Mouse (Mus musculus) kidney, embryonic 14.5 days (tissue): ENCODE measurements around the gene Ccdc177. TPM values are rescaled to one million over a fixed set of nuclear protein-coding genes. Genes with fewer than 3 reads are reported as not detected.

Experiments used
- ATAC-seq: fragments of 200-750 bp; cut with Nextera tagmentation; 2 replicates; pipeline ENCODE4 v1.8.0; 2017; ENCODE audit warnings: moderate number of reproducible peaks, mild to moderate bottlenecking, moderate TSS enrichment, moderate library complexity; ENCODE audit not compliant: low FRiP score, low TSS enrichment
- H3K27ac ChIP-seq: fragments of 300-500 bp; sonication (generic); 2 replicates; pipeline ENCODE4 v1.5.1; 2014; ENCODE audit warnings: low read depth, mild to moderate bottlenecking, low read length, moderate library complexity, mixed read lengths
- H3K27me3 ChIP-seq: fragments of 300-500 bp; sonication (generic); 2 replicates; pipeline ENCODE4 v1.6.1; 2014; ENCODE audit warnings: mild to moderate bottlenecking, low read length; ENCODE audit not compliant: control insufficient read depth, insufficient read depth
- H3K36me3 ChIP-seq: fragments of 300-500 bp; sonication (generic); 2 replicates; pipeline ENCODE4 v1.6.1; 2014; ENCODE audit warnings: low read length, mixed read lengths; ENCODE audit not compliant: control insufficient read depth, insufficient read depth
- H3K4me1 ChIP-seq: fragments of 300-500 bp; sonication (generic); 2 replicates; pipeline ENCODE4 v1.6.1; 2014; ENCODE audit warnings: low read length, mixed read lengths; ENCODE audit not compliant: control insufficient read depth, insufficient read depth
- H3K4me2 ChIP-seq: fragments of 300-500 bp; sonication (generic); replicated peaks from 2 replicates; pipeline ENCODE4 v1.6.1; 2014; ENCODE audit warnings: low read depth, mild to moderate bottlenecking, low read length
- H3K4me3 ChIP-seq: fragments of 300-500 bp; sonication (generic); 2 replicates; pipeline ENCODE4 v1.5.1; 2014; ENCODE audit warnings: mild to moderate bottlenecking, low read length
- H3K9ac ChIP-seq: fragments of 300-500 bp; sonication (generic); 2 replicates; pipeline ENCODE4 v1.6.1; 2014; ENCODE audit warnings: low read depth, mild to moderate bottlenecking, low read length, moderate library complexity
- H3K9me3 ChIP-seq: fragments of 300-500 bp; sonication (generic); 2 replicates; pipeline ENCODE4 v1.6.1; 2016; ENCODE audit warnings: low read length; ENCODE audit not compliant: control insufficient read depth
- WGBS: fragments of 180-500 bp; shearing (Covaris S2); extraction: QIAGEN DNeasy Blood & Tissue Kit; methylation state at CpG from one replicate; pipeline ENCODE4 v1.1.7; 2014; 5-methylcytosine and 5-hydroxymethylcytosine counted together
- polyA plus RNA-seq: library from polyadenylated mRNA; unstranded; fragments of >200 nt; fragmentation: Nextera tagmentation; extraction: Ambion mirVana; gene quantifications from 2 replicates; pipeline ENCODE4 v1.2.1, GENCODE M21; 2014

Gene Ccdc177
- polyA plus RNA-seq, 1 experiment from 2014 or later = 0.19 TPM

DNA sequence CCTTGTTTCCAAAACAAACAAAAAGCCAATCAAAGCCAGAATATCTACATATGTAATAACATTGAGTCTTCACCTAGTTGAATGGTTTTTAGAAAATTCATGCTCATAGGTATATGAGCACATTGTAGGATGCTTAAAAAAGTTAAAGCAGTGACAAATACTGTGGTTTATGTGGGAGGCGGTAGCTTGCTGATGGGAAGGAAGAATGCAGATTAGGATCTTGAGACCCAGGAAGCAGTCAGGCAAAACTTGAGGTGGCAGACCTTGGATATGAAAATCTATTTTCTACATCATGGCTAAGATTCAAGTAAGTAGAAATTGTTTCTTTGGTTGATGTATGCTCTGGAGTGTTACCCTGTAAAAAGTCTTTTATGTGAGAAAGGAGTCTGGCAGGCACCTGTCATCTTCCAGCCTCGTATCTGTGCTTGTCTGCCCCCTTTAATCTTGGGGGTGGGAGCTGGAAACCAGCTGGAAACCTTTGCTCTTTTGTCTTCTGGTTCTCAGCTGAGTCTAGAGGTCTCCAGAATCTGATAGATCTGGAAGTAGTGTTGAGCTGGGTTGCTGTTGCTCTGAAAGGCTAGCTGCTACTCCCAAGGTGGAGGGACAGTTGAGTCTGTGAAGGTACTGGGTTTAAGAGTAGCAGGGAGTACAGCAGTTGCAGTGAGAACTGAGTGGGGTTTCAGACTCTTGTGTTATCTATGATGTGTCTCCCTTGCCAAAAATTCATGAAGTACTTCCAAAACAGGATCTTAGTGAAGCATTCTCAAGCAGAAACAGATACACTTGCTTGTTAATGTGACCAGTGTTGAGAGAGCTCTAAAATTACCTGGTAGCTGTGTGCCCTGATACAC lies 34.7 kb upstream of the Ccdc177 start:
- Histone ChIP-seq H3K27ac (no peak overlapping the region), H3K4me1 (peaks cover 7% of the 10 kb centered on the region; the same call in 1 of the 2 replicates), H3K27me3 (no peaks in the 10 kb centered on the region), H3K36me3 (no peaks in the 10 kb centered on the region), H3K9ac (no peak overlapping the region), H3K4me3 (no peak overlapping the region), H3K9me3 (no peaks in the 10 kb centered on the region), H3K4me2 (no peak overlapping the region)
- WGBS = 61% methylated on average over 2 of the region's 2 CpGs
- ATAC-seq = no peak

DNA sequence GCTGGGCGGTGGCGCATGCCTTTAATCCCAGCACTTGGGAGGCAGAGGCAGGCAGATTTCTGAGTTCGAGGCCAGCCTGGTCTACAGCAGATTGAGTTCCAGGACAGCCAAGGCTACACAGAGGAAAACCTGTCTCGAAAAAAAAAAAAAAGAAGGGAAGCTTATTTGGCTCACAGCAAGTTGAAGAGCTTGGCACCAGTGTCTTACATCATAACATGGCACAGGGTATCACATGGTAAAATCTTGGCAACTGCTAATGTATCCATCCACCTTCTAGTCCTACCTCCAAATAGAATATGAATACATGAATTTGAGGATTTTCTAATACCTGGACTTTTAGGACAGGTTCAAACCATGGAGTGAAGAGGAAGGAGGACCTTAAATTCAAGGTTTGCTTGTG lies 34.0 kb upstream of the Ccdc177 start:
- Histone ChIP-seq H3K27ac (no peak overlapping the region), H3K9ac (no peak overlapping the region), H3K27me3 (no peaks in the 10 kb centered on the region), H3K36me3 (no peaks in the 10 kb centered on the region), H3K4me1 (peaks cover 11% of the 10 kb centered on the region; the same call in 1 of the 2 replicates), H3K4me2 (no peak overlapping the region), H3K4me3 (no peak overlapping the region), H3K9me3 (no peaks in the 10 kb centered on the region)
- WGBS = 91% methylated on average over 4 of the region's 4 CpGs
- ATAC-seq = no peak

DNA sequence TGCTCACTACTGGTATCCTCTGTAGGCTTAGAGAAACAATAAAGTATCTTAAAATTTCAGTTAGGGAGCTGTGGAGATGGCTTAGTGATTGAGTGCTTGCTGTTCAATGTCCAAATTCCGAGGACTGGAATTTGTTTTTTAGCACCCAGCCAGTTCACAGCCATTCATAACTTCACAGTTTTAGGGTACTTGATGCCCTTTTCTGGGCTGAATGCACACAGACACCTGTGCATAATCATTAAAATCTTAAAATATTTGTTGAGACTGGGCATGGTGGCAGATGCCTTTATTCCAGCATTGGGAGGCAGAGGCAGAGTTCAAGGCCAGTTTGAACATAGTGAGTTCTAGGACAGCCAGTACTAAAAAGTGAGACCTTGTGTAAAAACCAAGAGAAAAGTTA lies 33.0 kb upstream of the Ccdc177 start:
- no peak overlapping the region for H3K4me3 ChIP-seq
- H3K27ac ChIP-seq = no peak overlapping the region
- H3K36me3 ChIP-seq = no peaks in the 10 kb centered on the region
- ATAC-seq = no peak
- H3K9me3 ChIP-seq = no peaks in the 10 kb centered on the region
- no peak overlapping the region for H3K4me2 ChIP-seq
- WGBS = 79% methylated on average over 1 of the region's 1 CpGs
- no peak overlapping the region for H3K9ac ChIP-seq
- no peaks in the 10 kb centered on the region for H3K27me3 ChIP-seq
- peaks cover 12% of the 10 kb centered on the region; the same call in 1 of the 2 replicates for H3K4me1 ChIP-seq

DNA sequence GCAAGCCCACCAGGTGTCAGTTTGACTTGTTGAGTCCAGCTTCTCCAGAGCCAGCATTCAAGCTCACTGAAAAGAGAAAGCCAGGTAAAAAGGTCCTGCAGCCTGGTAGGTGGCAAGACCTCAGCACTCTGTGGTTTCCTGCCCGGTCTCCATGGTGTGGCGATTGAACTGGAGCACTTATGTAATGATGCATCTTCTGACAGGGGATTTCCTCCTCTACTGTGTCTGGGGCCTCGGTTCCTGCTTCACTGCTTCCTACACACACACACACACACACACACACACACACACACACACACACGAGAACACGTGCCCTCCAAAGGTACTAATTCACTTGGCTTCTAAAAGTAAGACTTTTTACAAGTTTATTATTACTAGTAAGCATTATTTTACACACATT lies 32.4 kb upstream of the Ccdc177 start:
- H3K27me3 ChIP-seq = no peaks in the 10 kb centered on the region
- no peak for ATAC-seq
- 67% methylated on average over 5 of the region's 5 CpGs for WGBS
- H3K4me1 ChIP-seq = peaks cover 12% of the 10 kb centered on the region; the same call in 1 of the 2 replicates
- no peaks in the 10 kb centered on the region for H3K9me3 ChIP-seq
- no peaks in the 10 kb centered on the region for H3K36me3 ChIP-seq
- H3K9ac ChIP-seq = no peak overlapping the region
- no peak overlapping the region for H3K4me3 ChIP-seq
- no peak overlapping the region for H3K27ac ChIP-seq
- H3K4me2 ChIP-seq = no peak overlapping the region

DNA sequence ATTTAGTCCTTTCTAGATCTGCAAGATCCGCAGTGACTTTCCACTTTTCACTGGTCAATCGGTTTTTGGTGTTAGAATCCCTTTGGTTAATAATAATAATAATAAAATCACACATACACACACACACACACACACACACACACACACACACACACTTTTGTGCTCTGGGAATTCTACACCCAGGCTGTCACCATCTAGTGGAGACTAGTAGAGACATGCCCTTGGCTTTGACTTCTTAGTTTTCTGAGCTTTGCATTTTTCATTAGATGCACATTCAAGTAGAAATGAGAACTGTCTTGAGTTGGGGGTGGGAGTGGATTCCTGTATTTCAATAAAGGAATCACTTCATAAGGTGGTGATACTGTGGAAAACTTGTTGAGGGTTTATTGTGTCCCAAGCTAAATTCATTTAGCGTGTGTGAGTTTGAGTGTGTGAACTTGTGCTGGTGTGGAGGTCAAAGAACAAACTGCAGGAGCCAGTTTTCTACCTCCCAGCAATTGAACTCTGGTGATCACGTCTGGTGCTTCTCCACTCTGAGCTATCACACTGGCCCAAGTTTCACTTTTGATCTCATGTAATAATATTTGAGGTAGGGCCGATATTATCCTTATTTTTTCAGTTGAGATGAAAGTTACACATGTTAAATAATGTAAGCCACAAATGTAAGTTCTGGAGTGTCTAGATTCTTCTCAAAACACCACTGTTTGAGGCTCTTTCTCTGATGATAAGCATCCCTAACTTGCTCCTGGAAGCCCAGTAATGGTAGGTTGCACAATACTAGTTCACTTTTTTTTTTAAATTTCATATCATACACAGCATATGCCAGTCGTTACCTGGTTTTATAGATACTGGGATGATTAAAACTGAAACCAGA lies 31.3 kb upstream of the Ccdc177 start:
- WGBS = 44% methylated on average over 6 of the region's 6 CpGs
- Histone ChIP-seq H3K4me1 (peaks cover 12% of the 10 kb centered on the region; the same call in 1 of the 2 replicates), H3K27ac (peak overlapping the region; percentile 83; the same call in 1 of the 2 replicates), H3K9me3 (no peaks in the 10 kb centered on the region), H3K4me2 (peak overlapping the region; percentile 72), H3K9ac (peak overlapping the region; percentile 89; the same call in 1 of the 2 replicates), H3K27me3 (no peaks in the 10 kb centered on the region), H3K4me3 (peak overlapping the region; percentile 92), H3K36me3 (no peaks in the 10 kb centered on the region)
- no peak for ATAC-seq

DNA sequence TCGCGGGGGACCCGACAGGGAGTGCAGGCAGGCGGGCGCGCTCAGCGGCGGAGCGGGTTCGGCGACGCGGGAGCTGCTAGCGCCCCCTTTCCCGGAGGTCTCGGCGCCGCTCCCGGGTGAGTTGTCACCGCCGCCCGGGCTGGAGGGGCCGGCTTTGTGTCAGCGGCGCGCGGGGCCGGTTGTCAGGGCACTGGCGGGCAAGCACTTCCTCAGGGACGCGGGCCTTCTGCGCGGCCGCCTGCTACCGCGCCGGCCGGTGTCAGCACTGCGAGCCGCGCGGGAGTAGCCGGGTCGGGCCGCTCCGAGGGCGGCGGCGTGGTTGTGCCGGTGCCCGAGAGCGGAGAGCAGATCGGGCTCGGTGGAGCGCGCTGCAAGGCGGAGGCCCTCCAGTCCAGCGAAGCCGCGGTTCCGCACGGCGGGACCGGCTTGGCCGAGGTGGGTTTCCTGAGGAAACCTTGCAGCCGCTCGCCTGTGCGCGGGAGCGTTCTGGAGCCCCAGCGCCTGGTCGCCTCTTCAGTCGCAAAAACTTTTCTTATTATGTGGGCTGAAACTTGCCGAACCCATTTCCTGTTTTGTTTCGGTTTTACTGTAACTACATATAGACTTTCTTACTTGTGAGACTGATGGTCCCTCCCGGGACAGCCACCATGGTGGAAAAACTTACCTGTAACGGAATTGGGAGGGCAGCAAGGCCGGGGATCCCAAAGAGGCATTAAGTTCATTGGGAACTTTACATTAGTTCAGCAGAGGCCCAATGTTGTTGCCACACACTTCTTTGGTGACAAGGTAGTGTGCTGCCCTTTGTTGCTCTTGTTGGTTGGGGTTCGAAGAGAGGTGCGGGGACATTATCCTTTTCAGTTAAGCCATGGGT lies 30.4 kb upstream of the Ccdc177 start:
- no peaks in the 10 kb centered on the region for H3K9me3 ChIP-seq
- WGBS = under 1% methylated on average over 65 of the region's 80 CpGs
- no peaks in the 10 kb centered on the region for H3K27me3 ChIP-seq
- peak overlapping the region; percentile 72 for H3K4me2 ChIP-seq
- H3K4me3 ChIP-seq = peak overlapping the region; percentile 92
- peak overlapping the region; percentile 83 for H3K27ac ChIP-seq
- H3K9ac ChIP-seq = peak overlapping the region; percentile 89
- peaks cover 12% of the 10 kb centered on the region; the same call in 1 of the 2 replicates for H3K4me1 ChIP-seq
- no peaks in the 10 kb centered on the region for H3K36me3 ChIP-seq
- ATAC-seq = peak; percentile 77

DNA sequence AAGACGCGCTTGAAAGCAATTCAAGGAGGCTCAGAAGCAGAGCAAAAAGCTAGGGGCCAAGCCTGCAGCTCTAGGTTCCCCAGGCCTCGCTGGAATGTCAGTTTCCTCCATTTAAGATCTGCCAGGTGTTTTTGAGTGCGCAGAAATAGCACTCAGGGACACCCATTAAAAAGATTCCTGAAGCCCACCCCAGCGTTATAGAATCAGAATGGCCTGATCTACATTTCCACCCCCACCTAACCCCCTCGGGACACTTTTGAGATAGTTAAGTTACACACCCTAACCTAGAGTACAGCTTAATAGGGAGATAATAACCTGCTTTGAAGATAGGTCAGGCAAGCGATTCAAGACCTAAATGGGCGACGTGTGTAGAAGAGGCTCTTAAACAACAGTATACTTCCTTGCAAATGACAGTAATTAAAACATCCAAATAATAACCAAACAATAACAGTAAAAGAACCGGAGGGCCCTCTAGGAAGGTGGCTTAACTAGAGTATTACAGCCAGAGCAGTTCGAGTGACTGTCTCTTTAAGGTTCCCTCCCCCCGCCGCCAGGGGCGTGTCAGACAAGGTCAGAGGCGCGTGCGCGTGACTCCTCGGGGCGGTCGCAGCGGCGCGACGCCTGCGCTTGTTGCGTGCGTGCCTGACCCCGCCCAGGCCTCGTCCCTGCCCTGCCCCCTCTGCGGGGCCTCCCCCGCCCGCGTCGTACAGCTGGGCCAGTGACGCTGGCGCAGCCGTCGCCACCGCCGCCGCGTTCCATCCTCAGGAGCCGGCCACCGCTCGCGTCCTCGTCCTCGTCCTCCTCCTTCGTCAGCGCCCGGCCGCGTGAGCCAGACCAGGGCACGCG lies 29.6 kb upstream of the Ccdc177 start, which contains the start of gene Susd6:
Susd6 (plus strand) TSS at position 662 of the 846 bp plus-strand sequence.
- Histone ChIP-seq H3K4me1 (peaks cover 12% of the 10 kb centered on the region; the same call in 1 of the 2 replicates), H3K9me3 (no peaks in the 10 kb centered on the region), H3K27me3 (no peaks in the 10 kb centered on the region), H3K36me3 (no peaks in the 10 kb centered on the region), H3K27ac (peak within 1 kb of the TSS; percentile 83), H3K4me3 (peak within 1 kb of the TSS; percentile 92), H3K4me2 (peak within 1 kb of the TSS; percentile 72), H3K9ac (peak within 1 kb of the TSS; percentile 89)
- WGBS = 2% methylated on average over 55 of the region's 56 CpGs
- peak; percentile 99 for ATAC-seq
